Mouse (Mus musculus) leukemia stem cell, adult 10-12 weeks (primary cell): Measurements from ENCODE around the gene Tmem45a. TPM values are rescaled to one million over a fixed set of nuclear protein-coding genes. Genes with fewer than 3 reads are reported as not detected.

ENCODE experiments used
- polyA plus RNA-seq: library from polyadenylated mRNA; stranded (reverse); fragments of >175 nt; gene quantifications from 2 replicates; pipeline ENCODE4 v1.2.3, GENCODE M21; 2012; ENCODE audit warnings: low replicate concordance

Tmem45a gene
- not detected in 2 replicates for polyA plus RNA-seq

GRCm38 (mm10) chr16:56885824-56886615 lies at the start of gene Tmem45a:
TSS of gene Tmem45a (minus strand) at chr16:56886166.

GRCm38 (mm10) chr16:56928023-56928422 lies 42.1 kb upstream of the Tmem45a start, which contains the start of gene Lnp1:
TSS of gene Lnp1 (minus strand) at chr16:56928061.

GRCm38 (mm10) chr16:56795481-56796139 lies 90.4 kb downstream of the Tmem45a start, which contains the start of gene Adgrg7:
TSS of gene Adgrg7 (minus strand) at chr16:56795855.

Other genes starting within 250 kb of the Tmem45a start
- gene Tfg, start 168.7 kb downstream of the Tmem45a start, polyA plus RNA-seq: 15.8 and 19.0 TPM in 2 replicates
- 0.13 TPM in 1 of 2 replicates, not detected in the other for gene Adgrg7, start 90.3 kb downstream of the Tmem45a start, polyA plus RNA-seq
- not detected in 2 replicates for gene Lnp1, start 41.9 kb upstream of the Tmem45a start, polyA plus RNA-seq
- gene Tmem45a2, start 185.2 kb upstream of the Tmem45a start, polyA plus RNA-seq: 0.06 TPM in 1 of 2 replicates, not detected in the other
- gene Tomm70a, start 235.5 kb upstream of the Tmem45a start, polyA plus RNA-seq: 36.7 and 45.3 TPM in 2 replicates